11 mouse cellular contexts compared by ENCODE assay signal in the genomic region with DNA sequence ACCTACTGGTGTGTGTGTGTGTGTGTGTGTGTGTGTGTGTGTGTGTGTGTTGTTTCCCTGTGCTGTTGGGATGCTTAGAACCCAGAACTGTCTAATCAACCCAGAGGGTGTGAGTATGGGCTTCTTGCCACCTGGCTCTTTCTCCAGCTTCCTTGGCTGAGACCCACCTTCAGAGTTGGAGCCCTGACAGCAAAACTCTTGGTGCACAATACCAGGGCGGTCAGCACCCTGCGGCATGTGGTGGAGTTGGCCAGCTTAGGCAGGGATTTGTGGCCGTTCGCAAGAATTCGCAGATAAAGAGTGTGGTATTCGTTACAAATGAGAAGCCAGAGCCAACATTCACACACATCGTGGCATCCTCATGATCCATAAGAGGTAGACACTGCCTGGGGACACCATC.
DNase-seq lines count a peak whose midpoint lies in the region; ATAC-seq lines count a peak whose summit lies in the region.
"Had no signal": no experiment of that assay in that cellular context is flagged by ENCODE, and none has a peak within 500 bp of the region (broad histone marks: within the 10 kb centered on the region; RNA-seq: fewer than 3 reads in every experiment).

No protein-coding gene starts in this region.

- no peaks in the 10 kb centered on the region for H3K9me3 ChIP-seq in embryonic facial prominence, embryonic 13.5 days
- H3K9me3 ChIP-seq in embryonic facial prominence, embryonic 10.5 days: no peaks in the 10 kb centered on the region
- no peaks in the 10 kb centered on the region for H3K9me3 ChIP-seq in lung, embryonic 15.5 days
- no peaks in the 10 kb centered on the region for H3K9me3 ChIP-seq in heart, embryonic 16.5 days (replicated peaks; ENCODE audit: control insufficient read depth, low read length)
- H3K9me3 ChIP-seq in midbrain, embryonic 14.5 days (ENCODE audit: control insufficient read depth, low read length): no peaks in the 10 kb centered on the region
- H3K9me3 ChIP-seq: hindbrain, embryonic 10.5 days had no signal

- H3K4me2 ChIP-seq in embryonic facial prominence, embryonic 13.5 days: no peak overlapping the region
- H3K4me2 ChIP-seq in lung, embryonic 15.5 days: no peak overlapping the region
- H3K4me2 ChIP-seq in heart, embryonic 16.5 days (ENCODE audit: low read depth, low read length): no peak overlapping the region
- no peak overlapping the region for H3K4me2 ChIP-seq in midbrain, embryonic 14.5 days (ENCODE audit: low read length)

- no peak for DNase-seq in embryonic facial prominence, embryonic 10.5 days (ENCODE audit: low spot score)
- DNase-seq in lung, postnatal 25 days (ENCODE audit: low spot score): no peak
- DNase-seq in cerebellum, adult 18-20 months: peak; percentile 48 to 57
- no peak for DNase-seq in thymus, postnatal 36 days
- no peak for DNase-seq in midbrain, embryonic 14.5 days
- DNase-seq: kidney, adult 18-20 months; thymus, adult 18-20 months had no signal

- no peak overlapping the region for H3K9ac ChIP-seq in embryonic facial prominence, embryonic 13.5 days
- no peak overlapping the region for H3K9ac ChIP-seq in lung, embryonic 15.5 days
- H3K9ac ChIP-seq in heart, embryonic 16.5 days (ENCODE audit: low read length): no peak overlapping the region
- no peak overlapping the region for H3K9ac ChIP-seq in midbrain, embryonic 14.5 days (replicated peaks; ENCODE audit: low read length)

- ATAC-seq in embryonic facial prominence, embryonic 13.5 days (ENCODE audit: insufficient number of reproducible peaks, insufficient read depth, low FRiP score, low TSS enrichment, low read depth): no peak
- ATAC-seq in lung, embryonic 15.5 days (ENCODE audit: borderline replicate concordance, extremely low read depth, low FRiP score, low TSS enrichment): peak; percentile 46; the same call in 1 of the 2 replicates
- ATAC-seq in heart, embryonic 16.5 days (replicated peaks; ENCODE audit: extremely low read depth, insufficient read depth, low FRiP score): peak; percentile 45; the same call in 1 of the 2 replicates
- ATAC-seq in midbrain, embryonic 14.5 days (ENCODE audit: low FRiP score, low TSS enrichment): no peak

- WGBS in embryonic facial prominence, embryonic 13.5 days: 82% methylated on average over 7 of the region's 7 CpGs
- 93% methylated on average over 7 of the region's 7 CpGs for WGBS in embryonic facial prominence, embryonic 10.5 days
- WGBS in lung, embryonic 15.5 days: 82% methylated on average over 7 of the region's 7 CpGs
- 71% methylated on average over 7 of the region's 7 CpGs for WGBS in heart, embryonic 16.5 days
- WGBS in midbrain, embryonic 14.5 days: 93% methylated on average over 7 of the region's 7 CpGs

- H3K4me3 ChIP-seq in embryonic facial prominence, embryonic 13.5 days: no peak overlapping the region
- no peak overlapping the region for H3K4me3 ChIP-seq in embryonic facial prominence, embryonic 10.5 days
- no peak overlapping the region for H3K4me3 ChIP-seq in lung, embryonic 15.5 days
- H3K4me3 ChIP-seq in heart, embryonic 16.5 days (ENCODE audit: low read length): no peak overlapping the region
- H3K4me3 ChIP-seq in midbrain, embryonic 14.5 days (replicated peaks; ENCODE audit: low read depth, low read length): no peak overlapping the region
- H3K4me3 ChIP-seq: hindbrain, embryonic 10.5 days had no signal

- H3K27ac ChIP-seq in embryonic facial prominence, embryonic 13.5 days: peak overlapping the region; percentile 62; the same call in 1 of the 2 replicates
- no peak overlapping the region for H3K27ac ChIP-seq in embryonic facial prominence, embryonic 10.5 days (replicated peaks)
- no peak overlapping the region for H3K27ac ChIP-seq in lung, embryonic 15.5 days
- no peak overlapping the region for H3K27ac ChIP-seq in heart, embryonic 16.5 days (ENCODE audit: low read length)
- H3K27ac ChIP-seq in midbrain, embryonic 14.5 days (replicated peaks; ENCODE audit: low read depth, low read length): no peak overlapping the region
- H3K27ac ChIP-seq: hindbrain, embryonic 10.5 days had no signal

- H3K27me3 ChIP-seq in embryonic facial prominence, embryonic 13.5 days: no peaks in the 10 kb centered on the region
- peaks cover 15% of the 10 kb centered on the region for H3K27me3 ChIP-seq in embryonic facial prominence, embryonic 10.5 days (replicated peaks; ENCODE audit: low read depth, poor library complexity, severe bottlenecking)
- no peaks in the 10 kb centered on the region for H3K27me3 ChIP-seq in lung, embryonic 15.5 days
- H3K27me3 ChIP-seq in heart, embryonic 16.5 days (ENCODE audit: control insufficient read depth, insufficient read depth, low read length): no peaks in the 10 kb centered on the region
- no peaks in the 10 kb centered on the region for H3K27me3 ChIP-seq in midbrain, embryonic 14.5 days (ENCODE audit: control insufficient read depth, insufficient read depth, low read length)

- H3K4me1 ChIP-seq in embryonic facial prominence, embryonic 13.5 days: peaks cover 69% of the 10 kb centered on the region
- peaks cover 40% of the 10 kb centered on the region for H3K4me1 ChIP-seq in embryonic facial prominence, embryonic 10.5 days
- 0 out of 2 replicates have a peak, but pooled peaks cover 3% of the 10 kb centered on the region for H3K4me1 ChIP-seq in lung, embryonic 15.5 days
- 0 out of 2 replicates have a peak, but pooled peaks cover 3% of the 10 kb centered on the region for H3K4me1 ChIP-seq in heart, embryonic 16.5 days (ENCODE audit: control insufficient read depth, insufficient read depth, low read length)
- H3K4me1 ChIP-seq in midbrain, embryonic 14.5 days (ENCODE audit: control insufficient read depth, insufficient read depth, low read length): peaks cover 5% of the 10 kb centered on the region; the same call in 1 of the 2 replicates

- H3K36me3 ChIP-seq in embryonic facial prominence, embryonic 13.5 days: no peaks in the 10 kb centered on the region
- H3K36me3 ChIP-seq in embryonic facial prominence, embryonic 10.5 days (replicated peaks): no peaks in the 10 kb centered on the region
- H3K36me3 ChIP-seq in lung, embryonic 15.5 days: no peaks in the 10 kb centered on the region
- no peaks in the 10 kb centered on the region for H3K36me3 ChIP-seq in heart, embryonic 16.5 days (ENCODE audit: control insufficient read depth, insufficient read depth)
- no peaks in the 10 kb centered on the region for H3K36me3 ChIP-seq in midbrain, embryonic 14.5 days (ENCODE audit: control insufficient read depth, insufficient read depth, low read length)
- H3K36me3 ChIP-seq: hindbrain, embryonic 10.5 days had no signal

Comparison
In these comparisons a context has a peak if more than half of its experiments do, and no peak if none do; other contexts are left out.
1. ATAC-seq: peak in lung, embryonic 15.5 days (single experiment) and heart, embryonic 16.5 days (single experiment); none in embryonic facial prominence, embryonic 13.5 days (single experiment) and midbrain, embryonic 14.5 days (single experiment).
2. DNase-seq: peak in cerebellum, adult 18-20 months (2 of 2); none in embryonic facial prominence, embryonic 10.5 days (single experiment), lung, postnatal 25 days (single experiment), thymus, postnatal 36 days (0 of 2) and midbrain, embryonic 14.5 days (single experiment).